Mouse (Mus musculus): ENCODE measurements around the gene Tal1. TPM values are rescaled to one million over a fixed set of nuclear protein-coding genes. Genes with fewer than 3 reads are reported as not detected.

Gene Tal1
- polyA plus RNA-seq (2017; shearing (Covaris generic)): not detected

GRCm38 (mm10) chr4:115056371-115056920 lies at the start of gene Tal1:
TSS of gene Tal1 (plus strand) at chr4:115056426.

GRCm38 (mm10) chr4:115088611-115089338 lies 32.5 kb downstream of the Tal1 start, which contains the start of gene Pdzk1ip1:
TSS of gene Pdzk1ip1 (plus strand) at chr4:115088708.

Other genes with a start within 250 kb of the Tal1 start
- not detected for gene Gm12830, start 234.7 kb upstream of the Tal1 start, polyA plus RNA-seq (2017; shearing (Covaris generic))
- 2.6 TPM for gene Foxd2, start 147.6 kb upstream of the Tal1 start, polyA plus RNA-seq (2017; shearing (Covaris generic))
- not detected for gene Foxe3, start 130.4 kb upstream of the Tal1 start, polyA plus RNA-seq (2017; shearing (Covaris generic))
- gene Cmpk1, start 69.2 kb upstream of the Tal1 start, polyA plus RNA-seq (2017; shearing (Covaris generic)): 89.1 TPM
- 0.30 TPM for gene Stil, start 56.3 kb upstream of the Tal1 start, polyA plus RNA-seq (2017; shearing (Covaris generic))
- 0.48 TPM for gene Pdzk1ip1, start 32.3 kb downstream of the Tal1 start, polyA plus RNA-seq (2017; shearing (Covaris generic))
- gene Cyp4x1, start 77.9 kb downstream of the Tal1 start, polyA plus RNA-seq (2017; shearing (Covaris generic)): 0.18 TPM
- not detected for gene Cyp4a29, start 185.7 kb downstream of the Tal1 start, polyA plus RNA-seq (2017; shearing (Covaris generic))
- gene Cyp4a12a, start 242.6 kb downstream of the Tal1 start, polyA plus RNA-seq (2017; shearing (Covaris generic)): not detected